Mouse (Mus musculus) c-Kit-positive CD71-positive TER-119-positive erythroid progenitor cells, embryonic 14.5 days (primary cell): ENCODE measurements at regions not wholly inside any gene's neighbourhood (a gene's known extent, or its start where the extent isn't known, plus 50 kb on each side); places are given as distances from the start of the nearest gene placed in this dataset.
A peak's percentile ranks its signal among the peaks of the same experiment; 100 is the strongest.

Experiments used
- DNase-seq: peaks from one replicate; pipeline ENCODE4 v3.0.0-alpha.2; 2013; ENCODE audit warnings: low spot score

GRCm38 (mm10) chr6:117000951-117001725, 167.2 kb upstream of the Cxcl12 start:
- DNase-seq, result no peak

- DNase-seq, result no peak
These were observed 155.7 kb upstream of the Cxcl12 start for GRCm38 (mm10) chr6:117012621-117013020.

DNA sequence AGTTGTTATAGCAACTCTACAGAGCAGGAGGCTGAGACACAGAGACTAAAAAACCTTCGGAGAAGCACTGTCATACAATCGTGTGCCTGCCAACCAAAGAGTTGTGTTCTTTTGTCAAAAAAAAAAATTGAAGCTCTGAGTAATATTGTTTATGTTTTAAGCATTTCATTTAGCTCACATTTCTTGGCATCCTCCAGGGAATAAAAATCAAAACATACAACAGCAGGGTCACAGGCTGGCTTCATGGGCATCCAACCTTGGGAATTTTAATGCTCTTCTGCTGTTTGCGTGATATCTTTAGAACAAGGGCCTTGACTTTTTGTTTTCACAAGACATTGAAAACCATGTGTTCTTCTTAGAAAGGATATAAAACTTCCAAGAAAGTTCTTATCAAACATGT, 152.9 kb upstream of the Cxcl12 start:
- no peak for DNase-seq

- DNase-seq, result no peak
These were observed 146.5 kb upstream of the Cxcl12 start for GRCm38 (mm10) chr6:117021851-117022250.

DNA sequence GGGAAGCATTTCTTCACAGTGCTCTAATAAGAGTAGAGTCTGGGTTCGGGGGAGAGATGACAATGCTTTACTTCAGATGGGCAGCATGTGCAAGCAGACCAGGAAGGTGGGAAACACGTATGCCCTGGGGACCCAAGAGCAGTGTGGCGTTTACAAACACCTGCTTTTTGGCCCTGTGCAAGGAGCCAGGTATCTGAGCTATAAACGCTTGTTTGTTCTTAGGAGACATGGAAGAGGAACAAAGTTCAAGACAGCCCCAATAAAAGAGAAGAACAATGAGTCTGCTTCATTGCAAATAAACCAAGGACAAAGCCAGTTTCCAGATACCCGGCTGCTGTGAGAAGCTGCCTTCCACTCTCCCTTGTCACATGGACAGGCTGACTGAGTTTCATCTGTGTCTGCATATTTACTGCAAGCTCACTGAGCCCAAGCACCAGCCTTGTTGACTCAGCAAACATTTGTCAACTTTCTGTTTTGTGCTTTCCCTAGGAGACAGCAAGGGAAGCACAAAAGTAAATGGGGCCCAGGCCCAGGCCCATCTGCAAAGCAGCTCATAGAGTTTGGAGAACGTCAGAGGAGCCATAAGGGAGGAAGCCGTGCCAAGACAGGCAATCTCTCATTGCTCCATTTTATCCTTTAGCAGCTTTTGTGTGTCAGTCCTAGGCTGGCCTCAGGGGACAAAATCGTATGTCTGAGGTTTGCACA, 136.1 kb upstream of the Cxcl12 start:
- no peak for DNase-seq

DNA sequence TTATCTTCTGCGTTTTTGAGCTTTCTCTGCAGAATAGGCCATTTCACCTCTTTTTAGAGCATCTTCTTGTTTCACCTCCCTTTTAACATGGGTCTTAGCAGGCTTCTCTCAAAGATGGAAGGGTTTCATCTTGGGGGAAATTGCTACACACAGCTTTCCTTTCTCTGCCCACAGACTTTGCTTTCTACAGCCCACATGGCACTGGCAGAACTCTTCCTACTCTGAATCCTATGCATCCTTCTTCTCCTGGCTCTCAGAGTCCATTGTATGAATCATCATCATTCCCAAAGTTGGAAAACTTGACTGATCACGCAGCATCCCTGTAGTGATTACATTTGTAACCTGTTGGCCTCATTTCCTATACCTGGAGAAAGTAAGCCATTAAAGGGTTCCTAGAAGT, 124.6 kb upstream of the Cxcl12 start:
- DNase-seq, result no peak

DNA sequence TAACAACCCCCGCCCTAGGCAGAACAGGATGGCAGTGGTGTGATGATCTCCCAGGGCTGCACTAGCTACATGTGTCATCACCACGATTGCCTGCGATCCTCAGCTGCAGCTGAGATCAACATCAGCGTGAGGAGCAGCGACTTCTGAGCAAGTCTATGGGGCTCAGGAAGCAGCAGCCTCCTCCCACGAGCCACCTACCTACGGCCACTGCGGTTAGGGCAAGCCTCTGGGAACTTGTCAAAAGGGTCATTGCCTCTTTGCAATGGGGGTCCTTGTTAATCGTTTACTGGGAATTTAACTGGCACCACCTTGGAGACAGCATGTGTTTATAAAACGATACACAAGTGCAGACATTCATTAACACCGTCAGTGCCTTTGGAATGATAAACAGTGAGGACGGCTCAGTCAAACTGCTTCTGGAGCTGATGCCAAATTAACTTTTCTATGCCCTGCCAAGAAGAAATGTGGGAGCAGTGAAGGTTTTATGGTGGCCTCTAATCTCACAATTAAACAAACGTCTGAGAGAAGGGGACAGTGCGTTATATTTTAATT, 118.8 kb upstream of the Cxcl12 start:
- no peak for DNase-seq

DNA sequence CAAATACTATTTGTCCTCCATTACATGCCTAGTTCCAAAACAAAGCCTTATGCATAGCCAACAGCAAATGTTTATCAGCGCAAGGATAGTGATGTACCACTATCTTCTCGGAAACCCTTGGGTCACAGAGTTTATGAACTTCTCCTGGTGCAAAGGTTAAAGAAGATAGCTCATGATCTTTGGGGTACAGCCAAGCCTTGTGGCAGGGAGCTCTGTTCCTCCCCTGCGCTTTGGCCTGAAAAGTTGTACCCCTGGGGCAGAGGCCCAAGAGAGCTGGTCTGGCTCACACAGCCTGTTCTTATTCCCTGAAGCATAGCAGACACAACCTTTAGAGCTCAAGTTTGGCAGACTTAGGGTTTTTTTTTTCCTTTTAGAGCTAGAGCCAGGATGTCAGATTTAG, 107.6 kb upstream of the Cxcl12 start:
- no peak for DNase-seq

- DNase-seq, result no peak
These were observed 100.6 kb upstream of the Cxcl12 start for GRCm38 (mm10) chr6:117067541-117068305.

DNA sequence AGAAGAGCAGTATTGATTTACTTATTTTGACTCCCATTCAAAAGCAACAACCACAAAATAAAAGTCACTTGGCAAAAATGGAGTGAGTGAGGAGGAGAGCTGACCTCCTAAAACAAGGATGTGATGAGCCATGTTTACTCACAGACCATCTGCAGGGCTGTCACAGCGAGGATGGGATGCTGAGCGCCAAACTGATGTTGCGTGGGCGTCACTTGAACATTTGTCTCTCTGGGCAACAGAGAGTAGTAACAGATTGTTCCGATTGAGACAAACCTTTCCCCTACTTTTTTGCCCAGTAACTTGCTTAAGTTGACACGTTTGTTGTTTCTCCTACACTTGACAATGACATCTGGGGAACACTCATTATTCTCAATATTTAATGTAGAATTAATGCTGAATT, 97.0 kb upstream of the Cxcl12 start:
- no peak for DNase-seq

DNA sequence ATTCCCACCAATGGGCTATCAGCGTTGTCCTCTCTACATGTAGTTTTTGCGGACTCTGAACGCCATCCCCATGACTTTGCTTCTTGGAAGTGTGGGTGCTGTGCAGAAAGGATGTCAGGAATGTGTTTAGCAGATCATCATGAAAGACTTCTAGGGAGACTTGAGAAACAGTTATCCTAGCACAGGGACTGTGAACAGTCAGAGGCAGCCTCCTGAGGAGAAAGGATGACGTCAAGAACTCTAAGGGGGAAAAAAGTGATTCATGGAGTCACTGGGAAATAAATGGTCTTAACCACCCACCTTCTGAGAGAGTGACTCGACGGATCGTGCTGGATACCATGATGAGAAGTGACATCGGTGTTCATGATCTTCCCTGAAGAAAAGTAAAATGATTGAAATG, 96.5 kb upstream of the Cxcl12 start:
- no peak for DNase-seq

GRCm38 (mm10) chr6:117079500-117079899, 88.8 kb upstream of the Cxcl12 start:
- DNase-seq, result no peak

DNA sequence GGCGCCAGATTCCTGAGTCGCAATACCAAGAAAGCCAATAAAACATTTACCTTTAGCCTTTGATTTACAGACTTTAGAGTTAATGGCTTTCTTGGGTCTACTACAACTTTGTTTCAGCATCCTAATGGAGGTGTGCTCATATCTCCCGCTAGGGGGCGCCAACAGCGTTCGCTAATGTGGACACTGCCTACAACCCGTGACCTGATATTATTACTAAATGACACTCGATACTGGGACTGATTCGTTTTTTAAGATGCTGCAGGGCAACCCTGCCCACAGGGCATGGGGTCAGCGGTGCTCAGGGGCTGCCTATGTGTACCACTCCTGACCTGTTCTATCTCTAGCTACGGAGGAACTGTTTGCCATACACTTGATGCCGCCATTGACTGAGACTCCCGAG, 87.4 kb upstream of the Cxcl12 start:
- peak; percentile 5 for DNase-seq

DNA sequence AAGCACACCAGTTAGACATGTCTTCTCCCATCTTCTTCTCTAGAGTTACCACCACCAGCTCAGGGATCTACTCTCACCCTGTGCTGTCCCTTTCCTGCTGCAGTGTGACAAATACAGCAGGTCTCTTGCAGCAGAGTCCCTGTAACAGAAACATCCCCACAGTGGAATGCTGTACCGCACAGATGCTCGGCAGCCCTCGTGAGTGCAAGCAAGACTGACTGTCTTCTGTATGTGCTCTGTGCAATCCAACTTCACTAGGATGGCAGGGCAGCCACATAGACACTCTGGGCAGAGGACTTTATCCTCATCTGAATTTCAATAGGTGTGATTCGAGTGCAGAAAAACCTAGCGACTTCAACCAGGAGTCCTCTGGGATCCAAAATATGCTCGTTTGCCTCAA, 84.1 kb upstream of the Cxcl12 start:
- no peak for DNase-seq

DNA sequence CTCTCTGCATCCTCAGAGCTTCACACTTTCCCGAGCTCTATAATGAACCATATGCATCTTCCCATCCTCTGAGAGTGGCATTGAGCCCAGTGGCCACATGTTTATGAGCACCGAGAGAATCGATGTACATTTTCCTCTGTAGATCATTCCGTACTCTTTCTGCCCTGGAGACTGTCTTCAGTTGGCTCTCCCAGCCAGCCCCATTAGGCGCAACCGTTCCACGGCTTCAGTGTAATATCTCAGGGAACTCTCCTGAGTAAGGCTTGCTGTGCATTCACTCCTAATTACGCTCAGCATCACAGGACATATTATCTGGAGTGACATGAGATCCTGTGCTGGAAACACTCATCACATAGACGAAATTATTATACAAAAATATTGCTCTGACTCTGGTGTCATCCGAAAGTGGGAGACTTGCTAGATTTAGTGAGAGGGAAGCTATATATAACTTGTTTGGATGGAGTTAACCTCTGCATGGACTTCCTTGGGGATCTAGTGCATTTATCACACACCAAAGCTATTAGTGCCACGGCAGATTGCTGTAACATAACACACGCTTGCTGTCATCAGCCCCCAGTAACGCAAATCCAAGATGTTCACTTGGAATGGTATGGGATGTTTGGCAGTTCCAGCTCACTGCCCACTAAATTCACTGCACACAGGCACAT, 83.4 kb upstream of the Cxcl12 start:
- no peak for DNase-seq

DNA sequence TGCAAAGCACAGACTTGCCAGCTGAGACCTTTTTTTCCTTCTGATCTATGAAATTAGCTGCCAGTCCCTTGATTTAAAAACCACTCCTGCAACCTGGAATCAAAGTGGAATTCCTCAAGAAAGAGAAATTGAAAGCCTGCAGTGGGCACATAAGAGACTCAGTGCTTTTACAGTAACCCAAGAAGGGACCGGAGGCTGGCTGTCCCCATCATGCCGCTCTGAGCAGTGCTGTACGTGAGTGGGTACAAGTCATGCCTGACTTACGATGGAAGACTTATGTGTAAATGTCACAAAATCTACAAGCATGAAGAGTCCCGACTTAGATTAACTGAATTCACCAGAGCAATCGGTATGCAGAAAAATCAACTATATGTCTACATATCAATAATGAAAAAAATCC, 73.6 kb upstream of the Cxcl12 start:
- no peak for DNase-seq

DNA sequence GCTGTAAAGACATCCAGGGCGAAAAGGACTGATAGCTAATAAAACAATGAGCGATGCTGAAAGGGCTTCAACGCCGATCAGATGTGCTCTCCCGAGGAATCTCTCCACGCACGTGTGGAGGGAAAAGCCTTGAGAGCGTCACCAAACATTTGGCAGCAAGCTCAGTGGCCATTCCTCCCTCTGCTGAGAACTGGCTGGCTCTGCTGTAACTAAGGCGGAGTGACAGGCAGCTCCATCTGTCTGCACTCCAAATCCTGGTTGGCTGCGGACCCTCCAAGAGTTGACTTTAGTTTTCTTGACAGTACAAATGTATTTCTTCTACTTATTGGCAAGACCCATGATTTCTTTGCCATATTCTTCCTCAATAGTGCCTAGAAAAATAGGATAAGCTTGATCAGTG, 68.5 kb upstream of the Cxcl12 start:
- DNase-seq, result no peak

- no peak for DNase-seq
These were observed 65.6 kb upstream of the Cxcl12 start for GRCm38 (mm10) chr6:117102693-117103092.

- no peak for DNase-seq
These were observed 64.3 kb upstream of the Cxcl12 start for GRCm38 (mm10) chr6:117104047-117104446.

DNA sequence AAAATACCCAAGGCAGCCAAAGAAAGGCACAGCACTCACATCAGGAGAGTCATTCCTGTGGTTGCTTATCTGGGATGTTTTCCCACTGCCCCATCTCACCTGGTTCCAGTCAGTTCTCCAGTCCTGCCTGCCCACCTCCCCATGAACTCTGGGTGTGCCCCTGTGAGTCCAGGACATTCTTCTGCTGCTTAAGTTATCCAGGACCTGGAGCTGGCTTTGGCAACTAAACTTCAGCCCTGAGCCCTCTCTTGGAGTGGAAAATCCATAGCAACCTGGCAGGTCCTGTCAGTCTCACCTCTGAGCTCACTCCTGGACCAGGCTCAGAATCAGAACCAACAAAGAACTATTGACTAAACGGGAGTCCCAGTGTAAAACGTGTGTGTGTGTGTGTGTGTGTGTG, 63.9 kb upstream of the Cxcl12 start:
- DNase-seq, result no peak

DNA sequence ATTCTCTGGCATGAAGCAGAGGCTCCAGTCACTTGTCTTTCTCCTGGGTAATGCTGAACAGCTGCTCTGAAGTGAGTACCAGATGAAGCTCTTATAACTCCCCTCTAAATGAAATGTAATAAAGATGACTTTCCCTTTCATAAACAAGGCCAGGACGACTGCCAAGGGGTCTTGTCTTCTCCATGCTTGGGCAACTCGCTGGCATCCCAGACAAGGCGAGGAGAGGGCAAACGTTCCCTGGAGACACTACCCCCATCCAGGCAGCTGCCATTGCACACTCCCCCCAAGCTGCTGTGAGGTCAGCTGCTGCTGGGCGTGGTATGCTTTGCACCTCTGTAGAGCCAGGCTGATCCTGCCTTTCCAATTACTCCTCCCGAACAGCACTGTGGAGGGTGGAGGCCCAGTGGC, 63.1 kb upstream of the Cxcl12 start:
- no peak for DNase-seq

DNA sequence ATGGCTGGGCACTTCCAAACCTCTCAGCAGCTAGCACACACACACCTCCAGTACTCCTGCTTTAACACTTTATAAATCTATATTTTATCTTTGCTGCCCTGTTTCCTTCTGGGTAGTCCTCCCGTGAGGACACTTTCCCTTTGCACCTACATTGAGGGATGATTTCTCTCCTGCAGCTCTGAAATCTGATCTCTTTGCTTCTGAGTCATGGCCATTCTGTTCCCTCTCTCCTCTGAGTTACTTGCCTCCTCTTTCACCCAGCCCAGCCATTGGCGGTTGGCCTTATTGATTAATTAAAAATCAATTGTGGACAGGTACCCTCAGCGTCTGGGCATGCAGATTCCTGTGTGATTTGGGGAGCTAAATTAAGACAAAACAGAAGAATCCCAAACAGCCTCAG, 58.0 kb upstream of the Cxcl12 start:
- DNase-seq, result no peak
